Mouse (Mus musculus) neural tube, embryonic 13.5 days (tissue): Measurements from ENCODE around the gene Cct2. TPM values are rescaled to one million over a fixed set of nuclear protein-coding genes. Genes with fewer than 3 reads are reported as not detected.

Experiments used
- ATAC-seq: fragments of 200-750 bp; cut with Nextera tagmentation; 2 replicates; pipeline ENCODE4 v1.8.0; 2017; ENCODE audit warnings: low read depth, mild to moderate bottlenecking, moderate TSS enrichment, moderate library complexity
- H3K27ac ChIP-seq: fragments of 300-500 bp; sonication (generic); replicated peaks from 2 replicates; pipeline ENCODE4 v1.5.1; 2015; ENCODE audit warnings: moderate library complexity, mild to moderate bottlenecking, inconsistent platforms
- H3K27me3 ChIP-seq: fragments of 300-500 bp; sonication (generic); 2 replicates; pipeline ENCODE4 v1.6.1; 2015; ENCODE audit warnings: mild to moderate bottlenecking, inconsistent platforms
- H3K36me3 ChIP-seq: fragments of 300-500 bp; sonication (generic); 2 replicates; pipeline ENCODE4 v1.6.1; 2015; ENCODE audit warnings: mild to moderate bottlenecking, inconsistent platforms
- H3K4me1 ChIP-seq: fragments of 300-500 bp; sonication (generic); replicated peaks from 2 replicates; pipeline ENCODE4 v1.6.1; 2015; ENCODE audit warnings: inconsistent platforms
- H3K4me2 ChIP-seq: fragments of 300-500 bp; sonication (generic); 2 replicates; pipeline ENCODE4 v1.6.1; 2015; ENCODE audit warnings: inconsistent platforms, mild to moderate bottlenecking, moderate library complexity
- H3K4me3 ChIP-seq: fragments of 300-500 bp; sonication (generic); 2 replicates; pipeline ENCODE4 v1.5.1; 2015; ENCODE audit warnings: mild to moderate bottlenecking, inconsistent platforms
- H3K9ac ChIP-seq: fragments of 300-500 bp; sonication (generic); 2 replicates; pipeline ENCODE4 v1.6.1; 2015; ENCODE audit warnings: moderate library complexity, mild to moderate bottlenecking, inconsistent platforms
- H3K9me3 ChIP-seq: fragments of 300-500 bp; sonication (generic); 2 replicates; pipeline ENCODE4 v1.6.1; 2016; ENCODE audit warnings: inconsistent platforms
- WGBS: fragments of 180-500 bp; shearing (Covaris S2); methylation state at CpG from one replicate; pipeline ENCODE4 v1.1.7; 2015; 5-methylcytosine and 5-hydroxymethylcytosine counted together
- polyA plus RNA-seq: library from polyadenylated mRNA; unstranded; fragments of >200 nt; fragmentation: Nextera tagmentation; extraction: Ambion mirVana; gene quantifications from 2 replicates; pipeline ENCODE4 v1.2.1, GENCODE M21; 2015

Gene Cct2
- polyA plus RNA-seq, 1 experiment from 2014 or later = 279 TPM

DNA sequence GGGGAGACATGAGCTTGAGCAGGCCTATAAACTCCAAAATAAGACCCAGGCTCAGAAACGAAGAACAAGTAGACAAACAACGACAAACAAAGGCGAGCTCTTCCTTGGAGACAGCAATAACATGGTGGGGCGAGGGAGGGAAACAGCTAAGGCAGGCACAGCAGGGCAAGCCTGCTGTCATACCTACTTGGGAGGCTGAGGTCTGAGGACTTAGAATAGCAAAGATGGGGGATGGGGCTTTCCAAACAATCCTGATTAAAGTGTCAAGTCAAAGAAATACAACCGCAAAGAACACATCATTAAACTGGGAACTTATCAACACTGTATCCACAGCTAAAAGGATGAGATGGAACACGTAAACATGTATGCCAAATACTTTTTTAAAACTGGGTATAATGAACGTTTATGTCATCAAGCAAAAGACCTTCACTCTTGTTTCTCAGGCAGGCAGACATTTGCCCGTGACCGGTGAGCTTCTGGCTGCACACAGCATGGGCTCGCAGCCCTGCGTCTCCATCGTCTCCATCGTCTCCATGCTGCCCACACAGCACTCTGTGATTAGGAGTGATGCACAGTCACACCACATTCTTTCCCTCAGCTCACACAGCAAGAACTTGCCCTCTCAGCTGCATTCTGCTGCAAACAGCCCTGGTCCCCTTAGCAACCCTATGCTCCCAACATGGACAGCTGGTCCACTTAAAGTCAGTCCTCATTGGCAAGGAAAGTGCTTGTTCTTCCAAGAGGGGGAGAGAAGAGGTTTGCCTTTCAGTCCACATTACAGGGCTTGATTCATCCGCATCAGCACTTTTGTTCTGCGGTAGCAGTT is 31.1 kb upstream of the Cct2 start:
- no peaks in the 10 kb centered on the region for H3K36me3 ChIP-seq
- H3K27me3 ChIP-seq = no peaks in the 10 kb centered on the region
- peaks cover 26% of the 10 kb centered on the region for H3K4me1 ChIP-seq
- peak; percentile 94 for ATAC-seq
- 0 out of 2 replicates have a peak overlapping the region, but pooled peaks have one; percentile 39 for H3K9ac ChIP-seq
- no peaks in the 10 kb centered on the region for H3K9me3 ChIP-seq
- peak overlapping the region; percentile 89 for H3K27ac ChIP-seq
- no peak overlapping the region for H3K4me3 ChIP-seq
- WGBS = 19% methylated on average over 15 of the region's 15 CpGs
- H3K4me2 ChIP-seq = peak overlapping the region; percentile 15; the same call in 1 of the 2 replicates

DNA sequence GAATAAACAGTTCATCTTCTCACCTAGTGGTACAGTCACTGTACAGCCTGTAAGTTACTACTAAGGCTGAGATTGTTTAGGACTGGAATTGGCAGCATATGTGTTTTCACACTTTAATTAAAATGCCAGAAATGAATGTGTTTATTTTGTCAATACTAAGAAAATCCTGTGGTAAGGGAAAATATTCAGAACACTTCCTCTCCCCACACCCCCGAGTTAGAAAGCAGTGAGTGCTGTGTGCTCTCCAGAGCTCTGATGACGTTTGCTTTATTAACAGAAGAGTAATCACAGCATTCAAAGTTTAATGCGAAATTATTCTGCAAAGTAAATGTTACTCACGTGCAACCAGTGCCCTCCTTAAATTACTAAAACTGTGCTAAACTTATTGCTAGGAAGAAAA is 26.0 kb upstream of the Cct2 start:
- 87% methylated on average over 4 of the region's 4 CpGs for WGBS
- H3K4me3 ChIP-seq = no peak overlapping the region
- ATAC-seq = no peak
- H3K27me3 ChIP-seq = no peaks in the 10 kb centered on the region
- peaks cover 10% of the 10 kb centered on the region for H3K36me3 ChIP-seq
- H3K4me2 ChIP-seq = no peak overlapping the region
- no peak overlapping the region for H3K27ac ChIP-seq
- H3K9me3 ChIP-seq = no peaks in the 10 kb centered on the region
- H3K4me1 ChIP-seq = peaks cover 13% of the 10 kb centered on the region
- H3K9ac ChIP-seq = no peak overlapping the region

- no peaks in the 10 kb centered on the region for H3K9me3 ChIP-seq
- H3K4me3 ChIP-seq = no peak overlapping the region
- H3K27me3 ChIP-seq = no peaks in the 10 kb centered on the region
- no peak for ATAC-seq
- H3K4me1 ChIP-seq = no peaks in the 10 kb centered on the region
- no peak overlapping the region for H3K27ac ChIP-seq
- WGBS = 80% methylated on average over 2 of the region's 2 CpGs
- H3K9ac ChIP-seq = no peak overlapping the region
- no peak overlapping the region for H3K4me2 ChIP-seq
- H3K36me3 ChIP-seq = peaks cover 52% of the 10 kb centered on the region
These were observed 18.3 kb upstream of the Cct2 start for GRCm38 (mm10) chr10:117081914-117082359.

DNA sequence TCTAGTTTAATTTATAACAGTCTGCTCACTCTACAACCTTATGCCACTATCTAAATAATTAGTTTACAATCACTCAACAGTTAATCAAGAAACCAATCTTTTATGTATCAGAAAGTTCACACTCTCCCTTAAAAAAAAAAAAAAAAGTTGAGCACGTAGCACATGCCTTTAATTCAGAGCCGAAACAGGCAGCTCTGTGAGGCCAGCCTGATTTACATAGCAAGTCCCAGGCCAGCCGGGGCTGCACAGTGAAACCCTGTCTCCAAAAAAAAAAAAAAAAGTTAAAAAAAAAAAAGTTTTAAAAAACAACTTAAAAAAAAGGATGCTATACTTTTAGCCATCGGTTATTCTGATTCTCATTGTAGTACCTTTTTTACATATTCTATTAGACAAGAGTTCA is 17.7 kb upstream of the Cct2 start:
- 83% methylated on average over 4 of the region's 4 CpGs for WGBS
- no peak for ATAC-seq
- Histone ChIP-seq H3K9me3 (no peaks in the 10 kb centered on the region), H3K4me2 (no peak overlapping the region), H3K9ac (no peak overlapping the region), H3K27ac (no peak overlapping the region), H3K27me3 (no peaks in the 10 kb centered on the region), H3K36me3 (peaks cover 58% of the 10 kb centered on the region), H3K4me1 (no peaks in the 10 kb centered on the region), H3K4me3 (no peak overlapping the region)

GRCm38 (mm10) chr10:117078284-117078683 is 14.7 kb upstream of the Cct2 start:
- no peak overlapping the region for H3K4me2 ChIP-seq
- no peak overlapping the region for H3K27ac ChIP-seq
- H3K4me1 ChIP-seq = no peaks in the 10 kb centered on the region
- H3K36me3 ChIP-seq = peaks cover 69% of the 10 kb centered on the region
- H3K9me3 ChIP-seq = no peaks in the 10 kb centered on the region
- WGBS = 67% methylated on average over 6 of the region's 6 CpGs
- no peak for ATAC-seq
- no peaks in the 10 kb centered on the region for H3K27me3 ChIP-seq
- no peak overlapping the region for H3K9ac ChIP-seq
- H3K4me3 ChIP-seq = no peak overlapping the region

DNA sequence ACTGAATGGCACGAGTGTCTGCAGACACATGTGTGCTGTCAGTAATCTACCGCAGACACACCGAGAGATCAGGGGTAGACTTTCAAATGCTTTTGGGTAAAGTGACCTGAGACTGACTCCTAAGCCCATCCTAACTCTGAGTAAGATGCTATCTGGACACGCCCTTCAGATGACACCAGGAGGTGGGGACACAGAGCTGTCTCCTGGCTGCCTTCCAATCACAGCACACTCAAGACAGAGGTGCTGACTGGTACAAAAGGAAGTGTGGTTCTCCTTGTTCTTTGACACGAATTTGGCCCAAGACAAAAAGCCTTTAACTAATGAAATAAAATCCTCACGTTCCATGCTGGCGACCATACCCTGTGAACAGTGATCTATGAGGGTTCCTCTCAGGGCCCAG is 9.6 kb upstream of the Cct2 start:
- Histone ChIP-seq H3K27ac (no peak overlapping the region), H3K4me3 (no peak overlapping the region), H3K36me3 (peaks cover 72% of the 10 kb centered on the region), H3K4me2 (no peak overlapping the region), H3K4me1 (no peaks in the 10 kb centered on the region), H3K27me3 (no peaks in the 10 kb centered on the region), H3K9ac (no peak overlapping the region), H3K9me3 (no peaks in the 10 kb centered on the region)
- no peak for ATAC-seq
- WGBS = 82% methylated on average over 7 of the region's 7 CpGs

DNA sequence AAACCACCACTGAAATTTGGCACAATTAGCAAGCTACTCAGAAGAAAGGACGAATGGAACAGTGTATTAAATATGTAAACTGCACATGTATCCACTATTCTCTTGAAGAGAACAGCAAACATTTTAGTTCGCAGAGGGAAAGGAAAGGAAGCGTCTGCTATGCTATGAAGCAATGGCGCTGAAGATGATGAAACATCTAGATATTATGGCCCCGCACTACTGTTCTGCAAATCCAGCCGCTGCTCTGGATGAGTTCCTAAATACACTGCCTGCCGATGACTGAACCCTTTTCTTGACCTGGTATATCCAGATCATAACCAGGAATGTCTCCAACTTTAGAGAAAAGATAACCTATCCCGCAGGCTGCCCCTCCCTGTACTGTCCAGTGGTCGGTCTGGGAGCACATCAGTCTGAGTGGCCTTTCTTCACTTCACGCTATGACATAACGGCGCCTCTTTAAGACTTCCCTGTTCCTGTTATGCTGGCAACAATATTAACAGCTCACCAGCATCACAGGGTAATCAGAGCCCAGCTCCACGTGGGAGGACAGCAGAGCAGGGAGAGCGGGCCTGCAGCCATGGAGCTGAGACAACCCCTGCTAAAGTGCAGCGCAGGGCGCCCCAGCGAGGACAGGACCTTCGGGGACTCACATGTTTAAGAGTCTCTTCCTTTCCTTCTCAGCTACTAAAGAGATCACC is 8.7 kb upstream of the Cct2 start:
- Histone ChIP-seq H3K27ac (no peak overlapping the region), H3K9me3 (no peaks in the 10 kb centered on the region), H3K4me3 (no peak overlapping the region), H3K36me3 (peaks cover 64% of the 10 kb centered on the region), H3K27me3 (no peaks in the 10 kb centered on the region), H3K4me1 (no peaks in the 10 kb centered on the region), H3K9ac (no peak overlapping the region), H3K4me2 (no peak overlapping the region)
- ATAC-seq = no peak
- 93% methylated on average over 18 of the region's 18 CpGs for WGBS

- no peak overlapping the region for H3K4me2 ChIP-seq
- ATAC-seq = no peak
- no peak overlapping the region for H3K27ac ChIP-seq
- no peaks in the 10 kb centered on the region for H3K4me1 ChIP-seq
- no peak overlapping the region for H3K9ac ChIP-seq
- H3K9me3 ChIP-seq = no peaks in the 10 kb centered on the region
- H3K27me3 ChIP-seq = no peaks in the 10 kb centered on the region
- no peak overlapping the region for H3K4me3 ChIP-seq
- peaks cover 38% of the 10 kb centered on the region for H3K36me3 ChIP-seq
- WGBS = 97% methylated on average over 3 of the region's 3 CpGs
These were observed 5.5 kb upstream of the Cct2 start for GRCm38 (mm10) chr10:117069109-117069508.

GRCm38 (mm10) chr10:117064076-117064475 is 462 bp upstream of the Cct2 start:
- H3K36me3 ChIP-seq = peaks cover 32% of the 10 kb centered on the region
- peak overlapping the region; percentile 87 for H3K27ac ChIP-seq
- no peaks in the 10 kb centered on the region for H3K9me3 ChIP-seq
- H3K27me3 ChIP-seq = no peaks in the 10 kb centered on the region
- WGBS = 6% methylated on average over 7 of the region's 7 CpGs
- ATAC-seq = peak; percentile 60
- H3K4me1 ChIP-seq = peaks cover 16% of the 10 kb centered on the region
- peak overlapping the region; percentile 63 for H3K9ac ChIP-seq
- H3K4me2 ChIP-seq = peak overlapping the region; percentile 56
- peak overlapping the region; percentile 68 for H3K4me3 ChIP-seq

- no peaks in the 10 kb centered on the region for H3K27me3 ChIP-seq
- ATAC-seq = no peak
- H3K4me1 ChIP-seq = peaks cover 23% of the 10 kb centered on the region
- H3K9me3 ChIP-seq = no peaks in the 10 kb centered on the region
- peak overlapping the region; percentile 87 for H3K27ac ChIP-seq
- peak overlapping the region; percentile 94 for H3K4me2 ChIP-seq
- H3K4me3 ChIP-seq = peak overlapping the region; percentile 68
- peak overlapping the region; percentile 81 for H3K9ac ChIP-seq
- H3K36me3 ChIP-seq = peaks cover 43% of the 10 kb centered on the region
- WGBS = 2% methylated on average over 15 of the region's 15 CpGs
These were observed 740 bp downstream of the Cct2 start for GRCm38 (mm10) chr10:117062894-117063253.

DNA sequence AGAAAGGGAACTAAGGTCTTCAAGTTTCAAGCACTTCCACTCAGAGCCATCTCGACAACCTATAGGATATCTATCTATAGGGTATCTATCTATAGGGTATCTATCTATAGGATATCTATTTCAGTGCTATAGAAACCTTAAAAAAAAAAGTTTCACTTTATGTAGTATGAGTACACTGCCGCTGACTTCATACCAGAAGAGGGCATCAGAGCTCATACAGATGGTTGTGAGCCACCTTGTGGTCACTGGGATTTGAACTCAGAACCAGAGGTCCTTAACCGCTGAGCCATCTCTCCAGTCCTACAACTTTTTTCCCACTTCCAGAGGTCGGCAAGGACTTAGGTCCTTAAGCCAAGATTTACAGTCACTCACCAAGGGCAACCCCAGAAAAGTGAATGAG is 7.9 kb downstream of the Cct2 start:
- no peak overlapping the region for H3K27ac ChIP-seq
- H3K36me3 ChIP-seq = peaks cover 99% of the 10 kb centered on the region
- H3K27me3 ChIP-seq = no peaks in the 10 kb centered on the region
- H3K9ac ChIP-seq = no peak overlapping the region
- H3K4me3 ChIP-seq = no peak overlapping the region
- H3K9me3 ChIP-seq = no peaks in the 10 kb centered on the region
- H3K4me1 ChIP-seq = peaks cover 16% of the 10 kb centered on the region
- 94% methylated on average over 4 of the region's 4 CpGs for WGBS
- ATAC-seq = no peak
- no peak overlapping the region for H3K4me2 ChIP-seq

DNA sequence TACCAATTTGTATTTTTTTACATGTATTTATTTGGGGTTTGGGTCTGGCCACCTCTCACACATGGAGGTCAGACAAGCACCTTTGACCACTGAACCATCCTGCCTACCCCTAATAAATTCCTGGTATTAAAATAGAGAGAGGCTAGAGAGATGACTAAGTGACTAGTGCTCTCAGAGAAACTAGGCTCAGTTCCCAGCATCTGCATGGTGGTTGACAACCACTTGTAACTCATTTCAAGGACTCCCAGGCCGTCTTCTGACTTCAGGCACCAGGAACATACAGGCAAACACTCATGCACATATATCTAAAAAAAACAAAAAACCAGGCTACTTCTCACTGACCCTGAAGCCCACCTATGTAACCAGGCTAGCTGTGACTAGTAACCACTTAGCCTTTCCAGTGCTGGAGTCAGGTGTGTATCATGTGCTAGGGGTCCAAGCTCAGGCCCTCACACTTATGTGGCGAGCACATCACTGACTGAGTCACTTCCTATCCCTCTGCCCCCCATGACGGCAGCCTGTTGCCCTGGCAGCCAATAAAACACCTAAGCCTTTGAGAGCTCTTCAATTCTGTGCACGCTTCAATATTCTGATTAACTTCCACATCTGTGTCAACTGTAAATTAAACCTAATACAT is 13.5 kb downstream of the Cct2 start:
- Histone ChIP-seq H3K4me2 (no peak overlapping the region), H3K27me3 (no peaks in the 10 kb centered on the region), H3K4me1 (peaks cover 14% of the 10 kb centered on the region), H3K9me3 (no peaks in the 10 kb centered on the region), H3K27ac (no peak overlapping the region), H3K4me3 (no peak overlapping the region), H3K36me3 (peaks cover 62% of the 10 kb centered on the region), H3K9ac (no peak overlapping the region)
- no peak for ATAC-seq
- WGBS = 81% methylated on average over 4 of the region's 4 CpGs
